Mouse (Mus musculus): Measurements from ENCODE around the gene Arid1b. TPM values are rescaled to one million over a fixed set of nuclear protein-coding genes. Genes with fewer than 3 reads are reported as not detected.

Arid1b gene
- polyA plus RNA-seq, 1 experiment from 2014 or later: 12.5 TPM

DNA sequence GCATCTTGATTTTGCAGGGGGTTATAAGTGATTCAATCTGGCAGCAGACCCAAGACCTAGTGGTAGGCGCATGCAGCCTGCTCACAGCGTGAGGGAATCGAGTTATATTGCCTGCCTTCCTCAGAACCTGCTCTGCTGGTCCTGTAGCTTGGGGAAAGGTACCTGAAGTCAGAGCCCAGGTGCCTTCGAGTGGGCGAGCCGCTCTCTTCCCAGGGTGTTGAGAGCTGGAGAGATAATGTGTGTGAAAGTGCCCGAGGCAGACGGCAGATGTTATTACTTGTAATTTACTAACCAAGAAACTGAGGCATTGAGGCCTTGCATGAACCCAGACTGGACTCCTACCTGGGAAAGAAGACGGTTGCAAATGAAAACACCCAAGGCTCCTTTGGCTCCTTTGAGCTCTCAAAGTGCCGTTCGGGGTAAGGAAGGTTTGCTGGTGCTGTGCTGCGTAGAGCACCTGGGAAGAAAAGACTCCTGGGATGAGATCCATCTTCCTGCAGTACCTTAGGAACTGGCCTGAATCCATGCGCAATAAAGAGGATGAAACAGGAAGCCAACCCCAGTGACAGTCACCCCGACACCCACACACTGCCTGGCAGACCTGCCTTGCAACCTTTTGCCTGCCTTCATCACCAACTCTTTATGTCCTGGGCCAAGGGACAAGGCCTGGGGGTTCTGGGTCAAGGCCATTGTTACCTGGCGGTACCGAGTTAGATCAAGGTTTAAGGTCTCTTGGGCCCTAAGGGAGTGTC is 401.5 kb downstream of the Arid1b start:
- Histone ChIP-seq H3K4me2 (no peak overlapping the region), H3K9me3 (replicated peaks) (no peaks in the 10 kb centered on the region), H3K36me3 (no peaks in the 10 kb centered on the region), H3K27me3 (replicated peaks) (peaks cover 6% of the 10 kb centered on the region; the same call in 1 of the 2 replicates), H3K27ac (replicated peaks) (no peak overlapping the region), H3K9ac (replicated peaks) (no peak overlapping the region), H3K4me3 (replicated peaks) (no peak overlapping the region), H3K4me1 (peaks cover 10% of the 10 kb centered on the region)
- no peak for ATAC-seq (ENCODE audit: low FRiP score)
- 87% methylated on average over 16 of the region's 16 CpGs for WGBS

DNA sequence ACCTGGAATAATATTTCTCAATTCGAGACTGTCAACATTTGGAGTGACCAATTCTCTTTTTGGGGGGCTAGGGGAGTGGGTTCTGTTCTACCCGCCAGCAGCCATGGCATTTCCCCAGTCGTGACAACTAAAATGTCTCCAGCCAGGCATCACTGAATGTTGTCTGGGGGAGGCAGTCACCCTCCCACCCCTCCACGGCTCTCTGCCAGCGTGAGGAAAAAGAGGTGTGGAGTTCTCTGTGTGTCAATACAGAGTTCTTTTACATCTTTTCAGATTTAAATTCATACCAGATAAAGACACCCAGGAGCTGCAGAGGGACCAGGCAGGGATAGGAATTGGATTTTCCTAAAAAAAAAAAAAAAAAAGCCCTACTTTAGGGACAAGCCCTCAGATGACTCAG is 402.1 kb downstream of the Arid1b start:
- Histone ChIP-seq H3K4me2 (no peak overlapping the region), H3K9me3 (replicated peaks) (no peaks in the 10 kb centered on the region), H3K27ac (replicated peaks) (no peak overlapping the region), H3K9ac (replicated peaks) (no peak overlapping the region), H3K36me3 (no peaks in the 10 kb centered on the region), H3K4me3 (replicated peaks) (no peak overlapping the region), H3K4me1 (peaks cover 8% of the 10 kb centered on the region), H3K27me3 (replicated peaks) (peaks cover 6% of the 10 kb centered on the region; the same call in 1 of the 2 replicates)
- no peak for ATAC-seq (ENCODE audit: low FRiP score)
- 73% methylated on average over 5 of the region's 5 CpGs for WGBS

Data from neural tube, embryonic 15.5 days (tissue).